Mouse (Mus musculus) layer of hippocampus, adult 6 months (tissue): ENCODE results near the gene 2310034C09Rik. TPM values are rescaled to one million over a fixed set of nuclear protein-coding genes. Genes with fewer than 3 reads are reported as not detected.

ENCODE experiments used
- long read RNA-seq, 2 experiments: library from polyadenylated mRNA; unstranded; transcript quantifications; one replicate each; pipeline ENCODE4 v2.0.0; 2019 to 2020
- polyA plus RNA-seq: library from polyadenylated mRNA; unstranded; fragments of <200 nt; fragmentation: Nextera tagmentation; gene quantifications from 2 replicates; pipeline ENCODE4 v1.2.3, GENCODE M21; 2021

The 2310034C09Rik gene
- polyA plus RNA-seq: not detected in 2 replicates
- long read RNA-seq, experiment 1: 0 reads
- long read RNA-seq, experiment 2: 0 reads

GRCm38 (mm10) chr16:88758547-88758946 is at the start of gene 2310034C09Rik:
Gene 2310034C09Rik (plus strand): TSS chr16:88758847.

DNA sequence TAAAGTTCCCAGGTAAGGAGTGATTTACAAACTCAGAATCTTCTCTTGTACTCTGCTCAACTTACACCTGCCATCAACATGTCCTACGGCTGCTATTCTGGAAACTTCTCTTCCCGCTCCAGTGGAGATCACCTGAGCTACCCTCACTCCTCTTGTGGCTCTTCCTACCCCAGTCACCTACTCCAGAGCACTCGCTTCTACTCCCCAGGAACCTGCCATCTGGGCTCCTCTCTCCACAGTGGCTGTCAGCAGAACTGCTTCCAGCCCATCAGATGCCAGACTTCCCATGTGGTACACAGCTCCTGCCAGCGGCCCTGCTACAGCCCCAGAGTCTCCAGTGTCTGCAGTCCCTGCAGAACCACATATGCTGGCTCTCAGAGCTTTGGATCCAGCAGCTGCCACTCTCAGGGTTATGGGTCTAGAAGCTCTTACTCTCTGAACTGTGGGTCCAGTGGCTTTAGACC is 29.8 kb upstream of the 2310034C09Rik start, which contains the start of gene Krtap13-1:
Krtap13-1 (plus strand) TSS at position 51 of the 464 bp plus-strand sequence.

DNA sequence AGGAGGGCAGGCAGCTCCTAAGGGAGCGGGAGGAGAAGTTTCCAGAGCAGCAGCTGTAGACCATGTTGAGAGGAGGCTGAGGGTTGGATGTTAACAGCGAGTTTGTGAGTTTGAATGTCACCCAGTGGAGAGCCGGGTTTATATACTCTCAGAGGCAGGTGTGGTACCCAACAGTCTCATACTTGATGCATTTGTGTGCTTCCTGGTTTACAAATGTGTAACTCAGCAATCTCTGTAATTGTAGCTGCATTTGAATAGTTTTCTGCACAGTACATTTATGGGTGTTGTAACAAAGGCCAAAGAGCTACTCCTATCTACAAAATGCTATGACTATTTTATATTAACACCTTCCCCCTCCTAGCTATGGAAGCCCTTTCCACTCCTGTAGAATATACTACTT is 7.1 kb upstream of the 2310034C09Rik start, which contains the start of gene Krtap13:
Krtap13 (minus strand) TSS at position 101 of the 400 bp plus-strand sequence.

DNA sequence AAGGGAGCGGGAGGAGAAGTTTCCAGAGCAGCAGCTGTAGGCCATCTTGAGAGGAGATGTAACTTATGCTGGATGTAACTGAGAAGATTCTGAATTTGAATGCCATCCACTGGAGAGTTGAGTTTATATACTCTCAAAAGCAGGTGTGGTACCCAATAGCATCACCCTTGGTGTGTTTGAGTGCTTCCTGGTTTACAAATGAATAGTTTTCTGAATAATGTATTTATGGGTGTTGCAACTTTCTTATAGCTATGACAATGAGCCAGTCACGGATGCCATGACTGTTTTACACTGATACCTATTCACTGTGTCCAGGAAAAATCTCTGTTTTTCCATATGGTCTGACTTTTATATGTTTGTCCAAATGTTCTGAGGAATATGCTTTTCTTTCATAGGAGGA is 15.5 kb downstream of the 2310034C09Rik start, which contains the start of gene 2310057N15Rik:
2310057N15Rik (minus strand) TSS at position 101 of the 400 bp plus-strand sequence.

GRCm38 (mm10) chr16:88777596-88777995 is 18.9 kb downstream of the 2310034C09Rik start, which contains the start of gene Gm5965:
Gene Gm5965 (plus strand): TSS chr16:88777896.

Other genes with a start within 250 kb of the 2310034C09Rik start
- gene Cldn8, start 195.7 kb upstream of the 2310034C09Rik start, polyA plus RNA-seq: not detected in 2 replicates
- not detected in 2 replicates for gene Krtap24-1, start 146.6 kb upstream of the 2310034C09Rik start, polyA plus RNA-seq
- not detected in 2 replicates for gene 2310079G19Rik, start 131.2 kb upstream of the 2310034C09Rik start, polyA plus RNA-seq
- gene Krtap26-1, start 111.1 kb upstream of the 2310034C09Rik start, polyA plus RNA-seq: not detected in 2 replicates
- gene Krtap27-1, start 87.2 kb upstream of the 2310034C09Rik start, polyA plus RNA-seq: not detected in 2 replicates
- not detected in 2 replicates for gene 2310061N02Rik, start 50.9 kb upstream of the 2310034C09Rik start, polyA plus RNA-seq
- gene Krtap13-1, start 30.0 kb upstream of the 2310034C09Rik start, polyA plus RNA-seq: not detected in 2 replicates
- not detected in 2 replicates for gene Krtap13, start 7.2 kb upstream of the 2310034C09Rik start, polyA plus RNA-seq
- not detected in 2 replicates for gene 2310057N15Rik, start 15.4 kb downstream of the 2310034C09Rik start, polyA plus RNA-seq
- gene Gm5965, start 19.0 kb downstream of the 2310034C09Rik start, polyA plus RNA-seq: not detected in 2 replicates
- gene Gm20741, start 53.4 kb downstream of the 2310034C09Rik start, polyA plus RNA-seq: not detected in 2 replicates
- gene Krtap15, start 61.4 kb downstream of the 2310034C09Rik start, polyA plus RNA-seq: not detected in 2 replicates
- gene Krtap14, start 67.3 kb downstream of the 2310034C09Rik start, polyA plus RNA-seq: not detected in 2 replicates
- gene Krtap19-1, start 110.6 kb downstream of the 2310034C09Rik start, polyA plus RNA-seq: not detected in 2 replicates
- gene Krtap19-2, start 115.4 kb downstream of the 2310034C09Rik start, polyA plus RNA-seq: not detected in 2 replicates
- gene Krtap19-3, start 119.2 kb downstream of the 2310034C09Rik start, polyA plus RNA-seq: not detected in 2 replicates
- gene Krtap19-4, start 126.2 kb downstream of the 2310034C09Rik start, polyA plus RNA-seq: not detected in 2 replicates
- not detected in 2 replicates for gene Krtap19-5, start 137.6 kb downstream of the 2310034C09Rik start, polyA plus RNA-seq
- not detected in 2 replicates for gene Krtap19-9b, start 173.4 kb downstream of the 2310034C09Rik start, polyA plus RNA-seq
- gene Krtap16-3, start 204.0 kb downstream of the 2310034C09Rik start, polyA plus RNA-seq: not detected in 2 replicates